Mouse (Mus musculus) cortical plate, adult 2 months (tissue): ENCODE measurements at regions not wholly inside any gene's neighbourhood (a gene's known extent, or its start where the extent isn't known, plus 50 kb on each side); places are given as distances from the start of the nearest gene placed in this dataset.
A peak's percentile ranks its signal among the peaks of the same experiment; 100 is the strongest.

Experiments
- H3K27ac ChIP-seq: fragments of 200-500 bp; 2 replicates; pipeline ENCODE4 v1.5.1; 2012; ENCODE audit warnings: low read length, control low read depth, inconsistent platforms; ENCODE audit not compliant: insufficient read depth
- H3K4me1 ChIP-seq: fragments of 200-500 bp; 2 replicates; pipeline ENCODE4 v1.6.1; 2011; ENCODE audit warnings: low read length; ENCODE audit not compliant: control insufficient read depth, insufficient read depth
- H3K4me3 ChIP-seq: fragments of 200-500 bp; 2 replicates; pipeline ENCODE4 v1.5.1; 2011; ENCODE audit warnings: mild to moderate bottlenecking, low read length, control low read depth; ENCODE audit not compliant: insufficient read depth
- CTCF ChIP-seq: fragments of 200-500 bp; IDR thresholded peaks from 2 replicates; pipeline ENCODE4 v1.5.1; 2011; ENCODE audit warnings: mild to moderate bottlenecking, control low read depth, low read length; ENCODE audit not compliant: insufficient read depth; ENCODE audit errors: extremely low read depth
- POLR2A ChIP-seq: fragments of 200-500 bp; IDR thresholded peaks from 2 replicates; pipeline ENCODE4 v1.6.1; 2011; ENCODE audit warnings: mild to moderate bottlenecking, low read length, control low read depth; ENCODE audit not compliant: insufficient read depth; ENCODE audit errors: extremely low read depth

DNA sequence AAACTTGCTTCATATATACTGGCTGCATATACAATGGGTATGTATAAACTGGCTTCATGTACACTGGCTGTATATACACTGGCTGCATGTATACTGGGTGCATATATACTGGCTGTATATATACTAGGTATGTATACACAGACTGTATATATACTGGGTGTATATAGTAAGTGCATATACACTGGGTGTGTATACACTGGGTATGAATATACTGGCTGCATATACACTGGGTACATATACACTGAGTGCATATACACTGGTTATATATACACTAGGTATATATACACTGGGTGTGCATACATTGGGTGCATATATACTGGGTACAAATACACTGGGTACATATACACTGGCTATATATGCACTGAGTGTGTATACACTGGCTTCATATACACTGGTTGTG, 196.9 kb upstream of the Fam241a start:
- no peaks in the 10 kb centered on the region for H3K4me1 ChIP-seq
- no peak overlapping the region for H3K27ac ChIP-seq
- H3K4me3 ChIP-seq: no peak overlapping the region
- TF ChIP-seq POLR2A: no peak
- TF ChIP-seq CTCF: no peak

DNA sequence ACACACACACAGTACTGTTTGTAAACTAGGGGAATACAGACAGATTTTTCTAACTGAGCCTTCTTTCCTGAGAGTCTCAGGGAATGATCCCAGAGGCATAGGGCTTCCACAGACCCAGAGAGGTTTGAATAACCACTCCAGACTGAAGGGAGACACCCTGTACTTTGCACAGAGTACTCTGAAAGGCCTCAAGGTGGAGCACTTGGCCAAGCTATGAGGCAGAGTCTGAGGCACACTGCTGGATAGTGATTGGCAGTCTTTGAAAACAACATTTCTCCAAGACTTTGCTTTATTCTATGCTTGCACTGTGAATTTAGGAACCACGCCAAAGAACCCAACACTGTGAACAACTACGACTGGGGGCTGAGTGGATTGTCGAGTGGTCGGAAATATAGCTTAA, 192.1 kb upstream of the Fam241a start:
- H3K4me1 ChIP-seq: no peaks in the 10 kb centered on the region
- H3K27ac ChIP-seq: no peak overlapping the region
- TF ChIP-seq CTCF (peak; percentile 87), POLR2A (no peak)
- H3K4me3 ChIP-seq: no peak overlapping the region

DNA sequence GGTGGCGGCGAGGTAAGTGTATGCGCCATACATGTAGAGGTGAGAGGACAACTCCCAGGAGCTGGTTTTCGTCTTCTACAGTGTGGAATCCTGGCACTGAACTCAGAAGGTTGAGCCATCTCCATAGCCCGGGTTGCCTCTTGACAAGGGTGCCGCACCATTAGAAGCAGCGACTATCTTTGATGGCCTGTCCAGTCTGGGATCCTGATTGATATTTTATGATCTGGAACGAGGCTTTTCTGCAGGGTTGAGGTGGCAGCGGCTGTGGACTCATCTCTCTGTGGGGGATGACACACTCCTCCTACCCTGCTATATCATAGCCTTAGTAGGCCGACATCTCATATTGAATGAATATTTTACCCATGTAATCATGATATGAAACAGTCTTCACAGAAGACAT, 191.0 kb upstream of the Fam241a start:
- H3K4me3 ChIP-seq: no peak overlapping the region
- TF ChIP-seq CTCF: no peak
- no peak for TF ChIP-seq POLR2A

DNA sequence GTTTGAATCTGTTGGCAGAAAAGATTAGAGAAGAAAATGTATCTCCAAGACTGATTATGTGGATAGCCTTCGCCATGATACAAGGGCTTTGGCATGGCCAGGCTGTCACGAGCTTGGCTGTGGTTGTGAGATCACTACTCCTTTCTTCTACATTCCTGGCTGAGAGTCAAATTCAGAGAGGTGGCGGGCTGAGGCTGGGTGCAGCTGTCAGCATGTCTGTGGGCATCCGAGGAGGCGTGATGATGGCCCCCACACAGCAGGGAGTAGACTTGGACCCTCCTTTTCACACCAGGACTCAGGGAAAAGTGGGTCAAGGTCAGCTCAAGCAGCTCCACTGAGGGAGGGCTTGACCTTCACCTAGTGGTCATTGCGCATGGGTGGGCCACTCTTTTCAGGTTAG, 186.3 kb upstream of the Fam241a start:
- Histone ChIP-seq H3K27ac (no peak overlapping the region), H3K4me1 (no peaks in the 10 kb centered on the region), H3K4me3 (no peak overlapping the region)
- TF ChIP-seq POLR2A (no peak), CTCF (no peak)

More for the DNA sequence above, 191.0 kb upstream of the Fam241a start:
- Histone ChIP-seq H3K27ac (no peak overlapping the region), H3K4me1 (no peaks in the 10 kb centered on the region)

- no peak for TF ChIP-seq POLR2A
- TF ChIP-seq CTCF: no peak
- no peaks in the 10 kb centered on the region for H3K4me1 ChIP-seq
- H3K4me3 ChIP-seq: no peak overlapping the region
- no peak overlapping the region for H3K27ac ChIP-seq
These were observed 185.3 kb upstream of the Fam241a start for GRCm38 (mm10) chr3:128081430-128081829.

- no peaks in the 10 kb centered on the region for H3K4me1 ChIP-seq
- H3K27ac ChIP-seq: no peak overlapping the region
- no peak for TF ChIP-seq POLR2A
- no peak for TF ChIP-seq CTCF
- H3K4me3 ChIP-seq: no peak overlapping the region
These were observed 171.7 kb upstream of the Fam241a start for GRCm38 (mm10) chr3:128067861-128068260.

- Histone ChIP-seq H3K4me3 (no peak overlapping the region), H3K27ac (no peak overlapping the region), H3K4me1 (no peaks in the 10 kb centered on the region)
- TF ChIP-seq CTCF (no peak), POLR2A (no peak)
These were observed 157.9 kb upstream of the Fam241a start for GRCm38 (mm10) chr3:128054031-128054430.

DNA sequence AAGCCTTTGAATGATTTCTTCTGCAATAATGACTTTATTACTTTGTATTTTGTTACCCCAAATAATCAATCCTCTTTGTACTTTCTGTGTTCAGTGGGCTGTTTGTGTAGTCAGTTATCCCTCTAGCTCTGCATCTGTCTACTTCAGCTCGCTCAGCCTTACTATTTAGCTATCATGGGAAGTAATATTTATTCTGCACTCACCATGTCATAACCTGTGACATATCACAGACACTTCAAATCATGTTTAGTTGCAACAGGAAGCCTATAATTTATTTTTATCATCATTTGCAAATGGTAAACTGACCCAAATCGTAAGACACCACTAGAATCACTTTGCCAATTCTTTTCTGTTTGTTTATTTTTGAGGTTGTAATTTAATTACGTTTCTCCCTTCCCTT, 147.6 kb upstream of the Fam241a start:
- H3K4me1 ChIP-seq: no peaks in the 10 kb centered on the region

DNA sequence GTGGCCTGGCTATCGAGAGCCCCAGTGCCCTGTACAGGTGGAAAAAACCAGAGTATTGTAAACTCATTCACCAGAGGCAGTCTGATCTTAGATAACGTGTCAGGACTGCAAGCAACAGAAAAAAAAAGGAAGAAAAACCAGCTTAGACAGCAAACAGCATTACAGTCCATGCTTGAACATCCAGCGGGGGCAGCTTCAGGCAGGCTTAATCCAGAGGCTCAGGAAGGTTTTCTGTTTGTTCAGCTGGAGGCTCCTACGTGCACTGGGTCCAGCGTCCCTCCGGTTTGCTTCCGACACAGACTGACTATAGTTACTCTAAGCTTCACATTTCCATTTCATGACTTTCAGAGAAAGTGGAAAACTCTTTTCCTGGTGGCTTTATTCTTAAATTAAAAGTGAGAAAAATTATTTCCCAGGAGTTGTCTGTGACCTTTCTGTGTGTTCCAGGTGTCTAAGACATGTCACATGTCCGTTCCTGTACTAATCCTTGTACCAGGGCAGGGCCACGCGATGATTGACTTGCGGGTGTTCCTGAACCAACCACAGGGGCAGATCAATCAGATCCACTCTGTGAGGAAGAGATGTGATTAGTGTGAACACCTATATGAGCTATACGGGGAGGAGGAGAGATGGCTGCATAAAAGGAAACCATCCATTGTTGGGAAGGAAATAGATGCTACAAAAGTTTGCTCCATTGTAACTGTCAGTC, 144.4 kb upstream of the Fam241a start:
- H3K27ac ChIP-seq: no peak overlapping the region
- H3K4me1 ChIP-seq: no peaks in the 10 kb centered on the region
- H3K4me3 ChIP-seq: no peak overlapping the region
- TF ChIP-seq POLR2A: no peak
- no peak for TF ChIP-seq CTCF

More for the DNA sequence above, 147.6 kb upstream of the Fam241a start:
- no peak overlapping the region for H3K4me3 ChIP-seq
- no peak for TF ChIP-seq CTCF
- no peak for TF ChIP-seq POLR2A
- no peak overlapping the region for H3K27ac ChIP-seq

DNA sequence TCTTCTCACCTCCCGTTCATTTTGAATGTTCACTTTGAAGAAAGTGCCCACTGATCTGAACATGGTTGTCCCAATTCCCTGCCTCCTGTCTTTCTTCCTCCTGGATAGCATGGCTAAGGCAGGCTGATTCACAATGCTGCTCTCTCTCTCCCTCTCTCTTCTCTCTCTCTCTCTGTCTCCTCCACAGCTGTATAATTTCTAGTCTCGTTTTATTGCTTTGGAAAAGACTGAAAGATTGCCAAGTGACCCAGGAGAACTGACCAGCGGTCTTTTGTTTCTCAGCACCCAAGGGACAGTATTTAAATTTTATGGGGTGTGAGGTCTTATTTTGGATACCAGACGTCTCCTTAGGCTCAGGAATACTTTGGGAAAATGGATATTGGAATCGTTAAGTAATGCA, 143.1 kb upstream of the Fam241a start:
- Histone ChIP-seq H3K4me1 (no peaks in the 10 kb centered on the region), H3K4me3 (no peak overlapping the region), H3K27ac (no peak overlapping the region)
- TF ChIP-seq POLR2A (no peak), CTCF (no peak)
